Mouse (Mus musculus): Measurements from ENCODE around the gene Aqp7. TPM values are rescaled to one million over a fixed set of nuclear protein-coding genes. Genes with fewer than 3 reads are reported as not detected.

Gene Aqp7
- polyA plus RNA-seq, 1 experiment from 2014 or later, result 0.86 TPM

- no peak for ATAC-seq (replicated peaks; ENCODE audit: low FRiP score)
- Histone ChIP-seq H3K27me3 (replicated peaks; ENCODE audit: control insufficient read depth, insufficient read depth, low read length) (no peaks in the 10 kb centered on the region), H3K9me3 (ENCODE audit: control insufficient read depth, low read length) (no peaks in the 10 kb centered on the region), H3K4me1 (replicated peaks; ENCODE audit: control insufficient read depth, insufficient read depth, low read length) (peaks cover 11% of the 10 kb centered on the region), H3K9ac (ENCODE audit: low read depth, low read length) (no peak overlapping the region), H3K4me2 (no peak overlapping the region), H3K27ac (ENCODE audit: low read depth, low read length) (no peak overlapping the region), H3K36me3 (ENCODE audit: control insufficient read depth, insufficient read depth, low read length) (no peaks in the 10 kb centered on the region), H3K4me3 (ENCODE audit: low read depth, low read length) (no peak overlapping the region)
- DNase-seq (ENCODE audit: low spot score), result no peak
- 75% methylated on average over 7 of the region's 7 CpGs for WGBS
These were observed 3.8 kb upstream of the Aqp7 start for GRCm38 (mm10) chr4:41051781-41052180.

DNA sequence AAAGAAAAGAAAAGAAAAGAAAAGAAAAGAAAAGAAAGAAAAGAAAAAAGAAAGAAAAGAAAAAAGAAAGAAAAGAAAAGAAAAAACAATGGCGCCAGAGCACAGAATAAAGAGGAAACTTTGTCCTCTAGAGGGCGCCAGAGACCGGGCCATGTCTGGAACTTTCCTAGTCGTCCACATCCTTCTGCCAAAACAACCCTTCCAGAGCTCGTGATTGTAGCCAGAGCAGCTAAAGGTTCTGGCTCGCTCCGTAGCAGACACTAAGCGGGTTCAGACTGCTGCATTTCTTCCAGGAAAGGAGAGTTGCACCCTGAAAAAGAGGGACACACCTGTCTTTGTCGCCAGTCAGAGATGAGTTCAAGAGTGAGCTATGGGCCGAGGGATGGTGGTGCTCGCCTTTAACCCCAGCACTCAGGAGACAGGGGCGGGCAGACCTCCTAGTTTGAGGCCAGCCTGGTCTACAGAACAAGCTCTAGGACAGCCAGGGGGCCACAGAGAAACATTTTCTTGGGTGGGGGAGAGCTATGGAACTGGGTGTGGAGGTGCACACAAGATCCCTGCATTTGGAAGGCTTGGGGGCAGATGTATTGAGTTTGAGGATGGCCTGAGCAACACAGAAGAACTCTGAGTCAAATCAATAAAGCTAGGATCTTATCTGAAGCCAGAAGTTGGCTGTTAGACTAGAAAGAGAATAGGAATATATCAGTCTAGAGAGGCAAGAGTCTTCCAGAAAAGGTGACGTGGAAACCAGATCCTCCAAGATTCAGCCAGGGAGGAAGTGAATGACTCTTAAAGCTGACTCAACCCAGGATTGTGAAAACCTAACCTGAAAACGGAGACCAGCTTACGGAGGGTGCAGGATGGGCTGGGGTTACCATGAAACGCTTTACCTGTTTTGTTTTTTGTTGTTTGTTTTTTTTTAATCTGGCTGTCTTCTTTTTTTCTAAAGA lies 3.1 kb upstream of the Aqp7 start:
- Histone ChIP-seq H3K4me2 (peak overlapping the region; percentile 59), H3K4me1 (replicated peaks; ENCODE audit: control insufficient read depth, insufficient read depth, low read length) (peaks cover 8% of the 10 kb centered on the region), H3K36me3 (ENCODE audit: control insufficient read depth, insufficient read depth, low read length) (no peaks in the 10 kb centered on the region), H3K9ac (ENCODE audit: low read depth, low read length) (no peak overlapping the region), H3K4me3 (ENCODE audit: low read depth, low read length) (no peak overlapping the region), H3K9me3 (ENCODE audit: control insufficient read depth, low read length) (no peaks in the 10 kb centered on the region), H3K27ac (ENCODE audit: low read depth, low read length) (no peak overlapping the region), H3K27me3 (replicated peaks; ENCODE audit: control insufficient read depth, insufficient read depth, low read length) (no peaks in the 10 kb centered on the region)
- WGBS, result 34% methylated on average over 16 of the region's 16 CpGs
- DNase-seq (ENCODE audit: low spot score), result peak; percentile 79
- ATAC-seq (replicated peaks; ENCODE audit: low FRiP score), result peak; percentile 66

- H3K4me3 ChIP-seq (ENCODE audit: low read depth, low read length), result no peak overlapping the region
- H3K4me1 ChIP-seq (replicated peaks; ENCODE audit: control insufficient read depth, insufficient read depth, low read length), result no peaks in the 10 kb centered on the region; the same call in 1 of the 2 replicates
- no peaks in the 10 kb centered on the region for H3K9me3 ChIP-seq (ENCODE audit: control insufficient read depth, low read length)
- H3K27ac ChIP-seq (ENCODE audit: low read depth, low read length), result no peak overlapping the region
- no peak overlapping the region for H3K9ac ChIP-seq (ENCODE audit: low read depth, low read length)
- no peak for ATAC-seq (replicated peaks; ENCODE audit: low FRiP score)
- WGBS, result 64% methylated on average over 2 of the region's 2 CpGs
- DNase-seq (ENCODE audit: low spot score), result no peak
- no peak overlapping the region for H3K4me2 ChIP-seq
- no peaks in the 10 kb centered on the region for H3K36me3 ChIP-seq (ENCODE audit: control insufficient read depth, insufficient read depth, low read length)
- H3K27me3 ChIP-seq (replicated peaks; ENCODE audit: control insufficient read depth, insufficient read depth, low read length), result no peaks in the 10 kb centered on the region
These were observed 987 bp upstream of the Aqp7 start for GRCm38 (mm10) chr4:41048926-41049325.

DNA sequence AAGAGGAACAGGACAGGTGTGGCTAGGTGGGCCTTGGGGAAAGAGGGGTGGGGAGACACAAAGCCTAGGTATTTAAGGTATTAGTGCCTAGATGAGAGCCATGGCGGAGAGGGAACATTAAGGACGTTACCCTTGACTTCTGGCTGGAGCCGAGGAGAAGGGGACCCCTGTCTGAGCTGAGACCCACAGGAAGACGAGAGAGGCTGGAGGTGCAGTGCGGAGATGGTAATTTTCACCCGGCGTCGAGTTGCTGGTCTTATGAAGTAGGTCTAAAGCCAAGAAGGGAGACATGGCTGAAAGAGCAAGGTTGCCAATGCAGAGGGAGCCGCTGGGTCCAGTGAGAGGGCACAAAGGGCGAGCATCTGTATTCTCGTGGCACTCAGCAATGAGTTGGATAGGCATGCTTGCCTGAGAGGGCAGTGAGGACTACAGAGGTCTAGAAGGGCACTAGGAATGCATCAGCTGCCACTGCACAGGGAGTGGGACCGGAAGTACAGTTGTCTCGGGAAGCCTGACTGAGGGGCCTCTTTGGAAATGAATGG lies 1.6 kb downstream of the Aqp7 start:
- ATAC-seq (replicated peaks; ENCODE audit: low FRiP score) (no peak), DNase-seq (ENCODE audit: low spot score) (no peak)
- Histone ChIP-seq H3K4me3 (ENCODE audit: low read depth, low read length) (no peak overlapping the region), H3K9me3 (ENCODE audit: control insufficient read depth, low read length) (no peaks in the 10 kb centered on the region), H3K27ac (ENCODE audit: low read depth, low read length) (no peak overlapping the region), H3K4me1 (replicated peaks; ENCODE audit: control insufficient read depth, insufficient read depth, low read length) (no peaks in the 10 kb centered on the region; the same call in 1 of the 2 replicates), H3K27me3 (replicated peaks; ENCODE audit: control insufficient read depth, insufficient read depth, low read length) (no peaks in the 10 kb centered on the region), H3K4me2 (peak overlapping the region; percentile 33; the same call in 1 of the 2 replicates), H3K36me3 (ENCODE audit: control insufficient read depth, insufficient read depth, low read length) (no peaks in the 10 kb centered on the region), H3K9ac (ENCODE audit: low read depth, low read length) (no peak overlapping the region)
- 76% methylated on average over 13 of the region's 13 CpGs for WGBS

GRCm38 (mm10) chr4:41045288-41045687 lies 2.7 kb downstream of the Aqp7 start:
- Histone ChIP-seq H3K4me1 (replicated peaks; ENCODE audit: control insufficient read depth, insufficient read depth, low read length) (no peaks in the 10 kb centered on the region; the same call in 1 of the 2 replicates), H3K27me3 (replicated peaks; ENCODE audit: control insufficient read depth, insufficient read depth, low read length) (no peaks in the 10 kb centered on the region), H3K4me3 (ENCODE audit: low read depth, low read length) (peak overlapping the region; percentile 14; the same call in 1 of the 2 replicates), H3K36me3 (ENCODE audit: control insufficient read depth, insufficient read depth, low read length) (no peaks in the 10 kb centered on the region), H3K9ac (ENCODE audit: low read depth, low read length) (no peak overlapping the region), H3K27ac (ENCODE audit: low read depth, low read length) (no peak overlapping the region), H3K9me3 (ENCODE audit: control insufficient read depth, low read length) (no peaks in the 10 kb centered on the region), H3K4me2 (peak overlapping the region; percentile 33)
- DNase-seq (ENCODE audit: low spot score) (no peak), ATAC-seq (replicated peaks; ENCODE audit: low FRiP score) (no peak; the same call in 1 of the 2 replicates)
- 72% methylated on average over 3 of the region's 3 CpGs for WGBS

GRCm38 (mm10) chr4:41043961-41044360 lies 4.0 kb downstream of the Aqp7 start:
- Histone ChIP-seq H3K9me3 (ENCODE audit: control insufficient read depth, low read length) (no peaks in the 10 kb centered on the region), H3K4me1 (replicated peaks; ENCODE audit: control insufficient read depth, insufficient read depth, low read length) (no peaks in the 10 kb centered on the region; the same call in 1 of the 2 replicates), H3K4me2 (no peak overlapping the region), H3K9ac (ENCODE audit: low read depth, low read length) (no peak overlapping the region), H3K27ac (ENCODE audit: low read depth, low read length) (no peak overlapping the region), H3K36me3 (ENCODE audit: control insufficient read depth, insufficient read depth, low read length) (no peaks in the 10 kb centered on the region), H3K27me3 (replicated peaks; ENCODE audit: control insufficient read depth, insufficient read depth, low read length) (no peaks in the 10 kb centered on the region), H3K4me3 (ENCODE audit: low read depth, low read length) (no peak overlapping the region)
- ATAC-seq (replicated peaks; ENCODE audit: low FRiP score) (no peak), DNase-seq (ENCODE audit: low spot score) (no peak)
- WGBS, result 81% methylated on average over 5 of the region's 5 CpGs

GRCm38 (mm10) chr4:41042880-41043279 lies 5.1 kb downstream of the Aqp7 start:
- no peak overlapping the region for H3K27ac ChIP-seq (ENCODE audit: low read depth, low read length)
- H3K36me3 ChIP-seq (ENCODE audit: control insufficient read depth, insufficient read depth, low read length), result no peaks in the 10 kb centered on the region
- H3K27me3 ChIP-seq (replicated peaks; ENCODE audit: control insufficient read depth, insufficient read depth, low read length), result no peaks in the 10 kb centered on the region
- DNase-seq (ENCODE audit: low spot score) (no peak), ATAC-seq (replicated peaks; ENCODE audit: low FRiP score) (no peak)
- no peaks in the 10 kb centered on the region for H3K4me1 ChIP-seq (replicated peaks; ENCODE audit: control insufficient read depth, insufficient read depth, low read length)
- no peak overlapping the region for H3K4me2 ChIP-seq
- no peaks in the 10 kb centered on the region for H3K9me3 ChIP-seq (ENCODE audit: control insufficient read depth, low read length)
- H3K4me3 ChIP-seq (ENCODE audit: low read depth, low read length), result no peak overlapping the region
- WGBS, result 79% methylated on average over 12 of the region's 12 CpGs
- no peak overlapping the region for H3K9ac ChIP-seq (ENCODE audit: low read depth, low read length)

GRCm38 (mm10) chr4:41040983-41041382 lies 7.0 kb downstream of the Aqp7 start:
- Histone ChIP-seq H3K27me3 (replicated peaks; ENCODE audit: control insufficient read depth, insufficient read depth, low read length) (no peaks in the 10 kb centered on the region), H3K4me2 (no peak overlapping the region), H3K4me1 (replicated peaks; ENCODE audit: control insufficient read depth, insufficient read depth, low read length) (no peaks in the 10 kb centered on the region), H3K9me3 (ENCODE audit: control insufficient read depth, low read length) (no peaks in the 10 kb centered on the region), H3K9ac (ENCODE audit: low read depth, low read length) (no peak overlapping the region), H3K36me3 (ENCODE audit: control insufficient read depth, insufficient read depth, low read length) (no peaks in the 10 kb centered on the region), H3K4me3 (ENCODE audit: low read depth, low read length) (no peak overlapping the region), H3K27ac (ENCODE audit: low read depth, low read length) (no peak overlapping the region)
- ATAC-seq (replicated peaks; ENCODE audit: low FRiP score) (no peak), DNase-seq (ENCODE audit: low spot score) (no peak)
- 73% methylated on average over 7 of the region's 7 CpGs for WGBS
